Mouse (Mus musculus) 3T3-L1 (cell line): ENCODE measurements around the gene Ccdc54.

Experiments used
- DNase-seq: peaks from one replicate; pipeline ENCODE4 v3.0.0-alpha.2; 2015; ENCODE audit warnings: low read depth, low spot score

The Ccdc54 gene

DNA sequence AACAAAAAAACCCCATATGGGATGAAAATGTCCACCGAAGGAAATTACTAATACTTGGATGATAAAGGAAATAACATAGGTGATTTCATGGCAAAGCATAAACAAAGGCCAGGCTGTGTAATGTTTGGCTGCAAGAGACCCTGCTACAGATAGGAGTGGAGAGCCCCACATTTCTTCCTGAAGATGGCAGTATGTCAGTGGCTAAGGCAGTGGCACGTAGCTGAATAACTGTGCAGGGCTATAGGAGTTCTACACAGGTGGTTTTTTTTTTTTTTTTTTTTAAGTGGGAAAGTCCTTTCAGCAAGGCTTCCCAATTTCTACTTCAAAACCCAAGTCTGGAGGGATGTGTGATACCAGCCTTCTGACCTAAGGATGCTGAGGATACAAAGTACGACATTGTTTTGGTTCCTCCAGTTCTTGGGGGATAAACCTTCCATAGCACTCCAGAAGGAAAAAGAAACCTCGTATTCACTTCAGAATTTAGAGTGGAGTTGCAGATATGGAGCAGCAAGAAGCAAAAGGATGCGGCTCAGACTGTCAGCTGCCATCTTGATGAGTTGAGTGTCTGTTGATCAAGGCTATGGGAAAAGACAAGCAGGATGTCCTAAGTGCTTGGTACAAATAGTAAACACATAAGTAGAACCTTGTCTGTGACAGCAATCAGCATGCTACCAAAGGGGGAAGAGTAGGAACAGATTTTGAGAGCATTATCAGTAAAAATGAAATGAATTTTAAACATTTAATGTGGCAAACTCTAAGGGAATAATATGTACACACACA is 48.2 kb downstream of the Ccdc54 start:
- peak; percentile 78 for DNase-seq
